Mouse (Mus musculus) neutrophil, adult 5-6 weeks (primary cell): ENCODE data around the gene Etl4. TPM values are rescaled to one million over a fixed set of nuclear protein-coding genes. Genes with fewer than 3 reads are reported as not detected.

Experiments used
- ATAC-seq: fragments of 151-379, 151-347 bp; 2 replicates; pipeline ENCODE4 v1.8.0; 2017; ENCODE audit warnings: mild to moderate bottlenecking, moderate TSS enrichment; ENCODE audit not compliant: insufficient number of reproducible peaks, poor library complexity, low FRiP score, severe bottlenecking; ENCODE audit errors: extremely low read depth
- total RNA-seq: library from RNA; stranded (forward); fragments of 200-1000 nt; gene quantifications from 2 replicates; pipeline ENCODE4 v1.2.3, GENCODE M21; 2017

Etl4 gene
- total RNA-seq, 1 experiment from 2014 or later = 0.35 TPM

DNA sequence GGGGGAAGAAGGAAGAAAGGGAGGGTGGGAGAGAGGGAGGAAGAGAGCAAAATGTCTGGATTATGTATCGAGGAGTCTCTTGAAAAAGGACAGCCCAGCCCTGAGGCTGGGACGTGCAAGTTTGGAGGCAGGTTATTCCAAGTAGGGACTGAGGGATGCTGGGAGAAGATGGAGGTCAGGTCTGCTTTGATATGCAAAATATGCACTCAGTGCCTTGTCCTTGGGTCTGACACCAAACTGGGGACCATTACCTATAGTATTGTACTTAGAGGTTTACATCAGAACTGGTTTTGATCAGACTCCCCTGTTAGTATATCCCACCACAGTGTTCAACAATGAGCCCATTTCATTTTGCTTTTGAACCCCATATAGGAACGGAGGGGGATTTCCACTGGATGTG lies 685.4 kb downstream of the Etl4 start:
- ATAC-seq = no peak

DNA sequence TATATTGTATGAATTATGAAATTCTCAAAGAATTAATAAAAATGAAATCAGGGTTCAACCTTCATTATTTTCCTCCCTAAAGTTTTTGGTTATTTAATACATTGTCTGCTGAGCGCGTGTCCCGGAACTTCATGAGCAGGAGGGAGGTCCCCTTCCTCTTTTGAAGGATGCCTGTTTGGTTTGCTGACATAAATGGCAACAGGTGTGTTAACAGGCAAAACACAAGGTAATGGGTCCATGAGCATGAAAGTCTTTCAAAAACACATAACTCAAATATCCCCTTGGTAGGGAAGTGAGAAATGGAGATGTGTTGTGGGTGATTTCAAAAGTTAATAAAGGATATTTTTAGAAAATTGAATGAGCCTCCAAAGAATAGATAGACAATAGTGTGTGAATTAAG lies 687.0 kb downstream of the Etl4 start:
- ATAC-seq = no peak

- ATAC-seq = no peak
Observed at GRCm38 (mm10) chr2:20597193-20597592, 687.6 kb downstream of the Etl4 start.

DNA sequence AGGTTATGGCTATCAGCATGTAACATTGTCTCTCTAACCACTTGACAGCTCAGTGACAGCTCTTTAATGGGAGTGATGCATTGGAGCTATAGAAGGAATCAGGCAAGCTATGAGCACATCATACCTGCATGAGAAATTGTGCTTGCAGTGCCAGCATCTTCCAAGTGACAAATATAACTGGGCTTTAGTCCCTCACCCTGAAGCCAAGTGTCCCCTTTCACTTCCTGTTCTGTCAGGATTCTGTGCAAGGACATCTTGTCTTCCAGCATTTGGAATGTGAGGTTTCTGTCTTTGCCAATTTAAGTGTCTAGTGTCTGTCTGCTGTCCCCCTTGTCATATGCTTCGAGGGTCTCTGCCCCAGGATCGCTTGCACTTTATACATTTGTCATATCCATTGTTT lies 693.1 kb downstream of the Etl4 start:
- no peak for ATAC-seq

DNA sequence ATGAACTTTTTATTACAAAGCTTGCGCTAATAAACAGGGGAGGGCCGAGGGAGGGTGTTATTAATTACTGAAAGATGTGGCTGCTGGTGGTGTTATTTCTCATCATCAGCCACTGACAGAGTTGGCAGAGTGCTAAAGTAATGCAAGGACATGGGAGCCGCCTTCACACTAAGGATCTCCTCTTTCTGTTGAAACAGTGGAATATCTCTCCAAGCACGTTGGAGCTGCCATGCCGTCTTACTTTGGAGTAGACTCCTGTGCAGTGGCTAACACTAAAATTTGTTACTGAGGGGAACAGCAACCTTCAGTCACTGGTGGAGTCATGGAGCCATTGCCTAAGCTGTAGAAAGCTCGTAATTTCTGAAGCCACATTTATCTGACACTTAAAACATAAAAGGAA lies 694.0 kb downstream of the Etl4 start:
- no peak for ATAC-seq

GRCm38 (mm10) chr2:20603991-20604390 lies 694.4 kb downstream of the Etl4 start:
- no peak for ATAC-seq

DNA sequence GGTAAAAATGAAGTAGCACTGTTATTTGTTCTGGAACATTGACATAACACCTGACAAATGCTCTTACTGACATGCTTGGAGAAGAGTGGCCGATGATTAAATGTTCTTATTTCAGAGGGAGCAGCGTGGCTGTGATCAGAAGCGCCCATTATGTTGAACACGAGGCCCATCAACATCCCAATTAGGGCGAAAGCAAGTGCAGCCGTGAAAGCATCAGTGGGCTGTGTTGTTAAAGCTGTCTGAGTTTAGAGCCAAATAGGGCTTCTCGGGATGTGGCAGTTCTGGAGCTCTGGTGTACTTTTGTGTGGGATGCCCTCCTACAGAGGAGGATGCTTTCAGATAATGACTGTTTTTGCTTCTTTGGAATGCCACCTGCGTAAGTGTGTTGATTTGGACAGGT lies 699.6 kb downstream of the Etl4 start:
- no peak for ATAC-seq

DNA sequence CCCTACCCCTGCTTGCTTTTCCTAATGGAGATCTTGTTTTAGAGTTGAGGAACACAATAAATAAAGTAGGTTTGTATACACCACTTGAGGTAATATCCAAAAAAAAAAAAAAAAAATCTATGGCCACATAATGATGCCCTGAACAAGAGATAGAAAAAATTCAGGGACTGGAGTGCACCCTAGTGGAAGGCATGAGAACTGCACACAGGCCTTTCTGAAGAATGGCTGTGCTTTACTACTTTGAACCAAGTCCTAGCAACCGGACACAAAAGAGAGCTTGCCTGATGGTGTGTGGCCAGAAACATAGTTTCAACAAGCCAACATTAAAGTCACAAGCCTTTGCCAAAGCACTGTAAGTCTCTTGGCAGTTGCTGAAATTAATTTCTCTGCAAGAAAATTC lies 706.4 kb downstream of the Etl4 start:
- no peak for ATAC-seq

- no peak for ATAC-seq
Observed at GRCm38 (mm10) chr2:20618396-20618795, 708.8 kb downstream of the Etl4 start.

GRCm38 (mm10) chr2:20619881-20620280 lies 710.3 kb downstream of the Etl4 start:
- no peak for ATAC-seq

GRCm38 (mm10) chr2:20629156-20629712 lies 719.7 kb downstream of the Etl4 start:
- no peak for ATAC-seq

DNA sequence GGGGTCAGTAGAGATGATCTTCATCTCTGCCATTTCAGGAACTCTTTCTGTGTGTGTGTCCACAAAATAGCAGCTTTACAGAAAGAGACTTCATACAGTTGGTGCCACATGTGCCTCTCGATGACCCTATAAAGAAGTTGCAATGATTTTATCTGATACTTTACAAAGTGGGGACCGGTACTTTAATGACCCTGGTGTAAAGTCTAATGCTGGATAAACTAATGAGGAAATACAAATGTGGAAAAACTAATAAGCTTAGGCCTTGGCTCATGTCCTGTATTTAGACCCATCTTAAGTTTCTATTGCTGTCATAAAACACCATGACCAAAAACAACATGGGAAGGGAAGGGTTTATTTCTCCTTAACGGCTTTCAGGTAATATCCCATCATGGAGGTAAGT lies 729.0 kb downstream of the Etl4 start:
- ATAC-seq = no peak

- no peak for ATAC-seq
Observed at GRCm38 (mm10) chr2:20639721-20640120, 730.1 kb downstream of the Etl4 start.

GRCm38 (mm10) chr2:20642818-20643217 lies 733.2 kb downstream of the Etl4 start:
- ATAC-seq = no peak

GRCm38 (mm10) chr2:20649817-20650216 lies 740.2 kb downstream of the Etl4 start:
- no peak for ATAC-seq

GRCm38 (mm10) chr2:20653116-20653515 lies 743.5 kb downstream of the Etl4 start:
- ATAC-seq = no peak

- ATAC-seq = no peak
Observed at GRCm38 (mm10) chr2:20654058-20654457, 744.5 kb downstream of the Etl4 start.

- no peak for ATAC-seq
Observed at GRCm38 (mm10) chr2:20654598-20655340, 745.2 kb downstream of the Etl4 start.

- ATAC-seq = no peak
Observed at GRCm38 (mm10) chr2:20655341-20655612, 745.7 kb downstream of the Etl4 start.

GRCm38 (mm10) chr2:20657856-20658255 lies 748.3 kb downstream of the Etl4 start:
- ATAC-seq = no peak

DNA sequence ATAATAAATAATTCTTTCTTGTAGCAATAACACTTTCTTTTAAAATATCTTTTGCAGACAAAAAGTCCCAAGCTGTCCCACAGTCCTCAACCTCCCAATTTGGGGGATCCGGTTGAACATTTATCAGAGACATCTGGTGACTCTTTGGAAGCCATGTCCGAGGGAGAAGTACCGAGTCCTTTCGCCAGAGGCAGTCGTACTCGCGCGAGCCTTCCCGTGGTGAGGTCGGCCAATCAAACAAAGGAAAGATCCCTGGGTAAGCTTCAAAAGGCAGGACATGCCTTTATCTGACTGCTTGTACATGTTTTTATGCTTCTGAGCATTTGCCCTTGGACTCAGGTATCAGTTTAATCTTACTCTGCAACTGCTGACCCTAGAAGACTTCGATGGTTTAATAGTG lies 752.3 kb downstream of the Etl4 start:
- ATAC-seq = no peak
